In the genomic region with DNA sequence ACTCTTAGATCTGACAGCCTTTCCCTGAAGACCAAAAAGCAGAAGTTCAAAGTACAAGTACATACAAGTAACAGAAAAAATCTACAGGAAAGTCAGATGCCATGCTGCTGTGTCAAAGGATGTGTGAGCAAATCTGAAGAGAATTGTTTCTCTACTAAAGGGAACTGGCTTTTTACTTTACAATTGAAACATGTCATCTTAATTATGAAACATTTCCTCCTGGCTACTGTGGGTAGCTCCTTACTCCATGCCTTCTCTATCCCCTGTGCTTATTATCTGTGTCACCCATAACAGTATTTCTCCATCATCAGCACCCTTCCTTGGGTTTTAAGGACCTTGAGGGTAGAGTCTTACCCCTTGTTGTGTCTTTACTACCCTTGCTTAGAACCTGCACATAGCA, we compare ENCODE assay signal across 34 mouse cellular contexts. TPM values are rescaled to one million over a fixed set of nuclear protein-coding genes. Genes with fewer than 3 reads are reported as not detected.
"Had no signal": no experiment of that assay in that cellular context is flagged by ENCODE, and none has a peak within 500 bp of the region (broad histone marks: within the 10 kb centered on the region; RNA-seq: fewer than 3 reads in every experiment).

No protein-coding gene starts in this region.

- H3K4me3 ChIP-seq: limb, embryonic 10.5 days; limb, embryonic 12.5 days; limb, embryonic 13.5 days; limb, embryonic 15.5 days; liver, embryonic 12.5 days; liver, embryonic 13.5 days; liver, embryonic 15.5 days; lung, embryonic 15.5 days; megakaryocyte, embryonic 14.5 days; midbrain, embryonic 10.5 days; midbrain, embryonic 12.5 days; midbrain, embryonic 13.5 days; midbrain, embryonic 15.5 days; myocyte; neural tube, embryonic 12.5 days had no signal

- DNase-seq: left cerebral cortex, postnatal 4 days; liver; liver, embryonic 13.5 days; liver, postnatal 0 days; lung, adult 18-20 months; lung, adult 2 months; lung, embryonic 14.5 days; lung, postnatal 10 days; lung, postnatal 14 days; lung, postnatal 36 days; lung, postnatal 4 days; midbrain, embryonic 14.5 days had no signal

- H3K9me3 ChIP-seq: limb, embryonic 10.5 days; limb, embryonic 12.5 days; limb, embryonic 13.5 days; limb, embryonic 15.5 days; liver, embryonic 12.5 days; liver, embryonic 13.5 days; liver, embryonic 15.5 days; lung, embryonic 15.5 days; midbrain, embryonic 10.5 days; midbrain, embryonic 12.5 days; midbrain, embryonic 13.5 days; midbrain, embryonic 15.5 days; neural tube, embryonic 12.5 days had no signal

- H3K4me2 ChIP-seq: limb, embryonic 12.5 days; limb, embryonic 13.5 days; limb, embryonic 15.5 days; liver, embryonic 11.5 days; liver, embryonic 12.5 days; liver, embryonic 13.5 days; liver, embryonic 15.5 days; lung, embryonic 14.5 days; lung, embryonic 15.5 days; midbrain, embryonic 11.5 days; midbrain, embryonic 12.5 days; midbrain, embryonic 13.5 days; midbrain, embryonic 15.5 days; neural tube, embryonic 12.5 days had no signal

- H3K27me3 ChIP-seq: limb, embryonic 12.5 days; limb, embryonic 13.5 days; limb, embryonic 15.5 days; liver, embryonic 12.5 days; liver, embryonic 13.5 days; liver, embryonic 15.5 days; lung, embryonic 15.5 days; midbrain, embryonic 13.5 days; midbrain, embryonic 15.5 days; neural tube, embryonic 12.5 days had no signal

- H3K9ac ChIP-seq: limb, embryonic 12.5 days; limb, embryonic 13.5 days; limb, embryonic 15.5 days; liver, embryonic 12.5 days; liver, embryonic 13.5 days; liver, embryonic 14.5 days; liver, embryonic 15.5 days; liver, postnatal 0 days; lung, embryonic 14.5 days; lung, embryonic 15.5 days; midbrain, embryonic 12.5 days; midbrain, embryonic 13.5 days; midbrain, embryonic 15.5 days; neural tube, embryonic 12.5 days had no signal

- ATAC-seq: liver, embryonic 12.5 days; liver, postnatal 0 days; lung, postnatal 0 days; midbrain, embryonic 13.5 days; midbrain, embryonic 15.5 days; midbrain, embryonic 16.5 days had no signal

- H3K27ac ChIP-seq: limb, embryonic 10.5 days; limb, embryonic 12.5 days; limb, embryonic 13.5 days; limb, embryonic 15.5 days; liver, embryonic 12.5 days; liver, embryonic 13.5 days; liver, embryonic 14.5 days; liver, embryonic 15.5 days; lung, embryonic 15.5 days; macrophage; midbrain, embryonic 10.5 days; midbrain, embryonic 12.5 days; midbrain, embryonic 13.5 days; midbrain, embryonic 15.5 days; neural tube, embryonic 12.5 days had no signal

- H3K4me1 ChIP-seq: limb, embryonic 15.5 days; liver, embryonic 12.5 days; liver, embryonic 13.5 days; liver, embryonic 15.5 days; megakaryocyte, embryonic 14.5 days; midbrain, embryonic 12.5 days; midbrain, embryonic 13.5 days; midbrain, embryonic 15.5 days; neural tube, embryonic 12.5 days had no signal

- H3K36me3 ChIP-seq: limb, embryonic 10.5 days; limb, embryonic 12.5 days; limb, embryonic 13.5 days; limb, embryonic 15.5 days; liver, embryonic 12.5 days; liver, embryonic 13.5 days; liver, embryonic 15.5 days; lung, embryonic 15.5 days; midbrain, embryonic 10.5 days; midbrain, embryonic 12.5 days; midbrain, embryonic 13.5 days; midbrain, embryonic 15.5 days; neural tube, embryonic 12.5 days had no signal

RNA-seq across cellular contexts. Expression of a gene that starts 23.7 kb away (rescaled TPM):
- total RNA-seq: megakaryocyte-erythroid progenitor cell, adult 5-6 weeks; monocyte, adult 5-6 weeks had no signal
- polyA plus RNA-seq: macrophage, myocyte had no signal
